Mouse (Mus musculus): Measurements from ENCODE around the gene Poc5. TPM values are rescaled to one million over a fixed set of nuclear protein-coding genes. Genes with fewer than 3 reads are reported as not detected.

Gene Poc5
- 10 to 100 TPM; 30.4 to 36.2 TPM for total RNA-seq (2021)

- peak; percentile 97 to 100 for DNase-seq (ENCODE audit: low spot score in 2 of 2)
- intact Hi-C loops (cut with DNase I): loop anchor here (2.0 kb wide), 1 partner anchor 257 kb away; no protein-coding TSS in a partner anchor
Measured at GRCm38 (mm10) chr13:96388042-96388888, at the start of gene Poc5. Gene Poc5 (plus strand): TSS chr13:96388294.

- no peak for DNase-seq (ENCODE audit: low spot score in 2 of 2)
- intact Hi-C loops (cut with DNase I): no loop called here
Measured at GRCm38 (mm10) chr13:96341461-96341860, 46.6 kb upstream of the Poc5 start.

- intact Hi-C loops (cut with DNase I): no loop called here
- no peak for DNase-seq (ENCODE audit: low spot score in 2 of 2)
Measured at GRCm38 (mm10) chr13:96344778-96345177, 43.3 kb upstream of the Poc5 start.

- intact Hi-C loops (cut with DNase I): no loop called here
- no peak for DNase-seq (ENCODE audit: low spot score in 2 of 2)
Measured at GRCm38 (mm10) chr13:96346581-96346980, 41.5 kb upstream of the Poc5 start.

GRCm38 (mm10) chr13:96350207-96350606 lies 37.9 kb upstream of the Poc5 start:
- intact Hi-C loops (cut with DNase I): no loop called here
- DNase-seq (ENCODE audit: low spot score in 2 of 2): no peak

GRCm38 (mm10) chr13:96351264-96351663 lies 36.8 kb upstream of the Poc5 start:
- intact Hi-C loops (cut with DNase I): no loop called here
- DNase-seq (ENCODE audit: low spot score in 2 of 2): no peak

- intact Hi-C loops (cut with DNase I): loop anchor here (10.0 kb wide), 2 partner anchors 201 to 341 kb away; no protein-coding TSS in a partner anchor
Measured at GRCm38 (mm10) chr13:96375519-96375918, 12.6 kb upstream of the Poc5 start.

GRCm38 (mm10) chr13:96376871-96377270 lies 11.2 kb upstream of the Poc5 start:
- no peak for DNase-seq (ENCODE audit: low spot score in 2 of 2)
- intact Hi-C loops (cut with DNase I): loop anchor here (10.0 kb wide), 2 partner anchors 202 to 342 kb away; no protein-coding TSS in a partner anchor

More at GRCm38 (mm10) chr13:96375519-96375918, 12.6 kb upstream of the Poc5 start:
- DNase-seq (ENCODE audit: low spot score in 2 of 2): no peak

GRCm38 (mm10) chr13:96377883-96378282 lies 10.2 kb upstream of the Poc5 start:
- intact Hi-C loops (cut with DNase I): loop anchor here (10.0 kb wide), 2 partner anchors 203 to 343 kb away; no protein-coding TSS in a partner anchor
- DNase-seq (ENCODE audit: low spot score in 2 of 2): no peak

- intact Hi-C loops (cut with DNase I): loop anchor here (2.0 kb wide), 1 partner anchor 258 kb away; no protein-coding TSS in a partner anchor
- no peak for DNase-seq (ENCODE audit: low spot score in 2 of 2)
Measured at GRCm38 (mm10) chr13:96389301-96389700, 1.2 kb downstream of the Poc5 start.

- DNase-seq (ENCODE audit: low spot score in 2 of 2): no peak
- intact Hi-C loops (cut with DNase I): no loop called here
Measured at GRCm38 (mm10) chr13:96401251-96401650, 13.2 kb downstream of the Poc5 start.

GRCm38 (mm10) chr13:96405518-96405917 lies 17.4 kb downstream of the Poc5 start:
- no peak for DNase-seq (ENCODE audit: low spot score in 2 of 2)
- intact Hi-C loops (cut with DNase I): no loop called here

GRCm38 (mm10) chr13:96407040-96407439 lies 18.9 kb downstream of the Poc5 start:
- peak in 1 of 2 experiments; percentile 26 for DNase-seq (ENCODE audit: low spot score in 2 of 2)

GRCm38 (mm10) chr13:96408786-96409185 lies 20.7 kb downstream of the Poc5 start:
- intact Hi-C loops (cut with DNase I): no loop called here
- DNase-seq (ENCODE audit: low spot score in 2 of 2): no peak

More at GRCm38 (mm10) chr13:96407040-96407439, 18.9 kb downstream of the Poc5 start:
- intact Hi-C loops (cut with DNase I): no loop called here

- DNase-seq (ENCODE audit: low spot score in 2 of 2): no peak
- intact Hi-C loops (cut with DNase I): no loop called here
Measured at GRCm38 (mm10) chr13:96414384-96414783, 26.3 kb downstream of the Poc5 start.

- intact Hi-C loops (cut with DNase I): no loop called here
- no peak for DNase-seq (ENCODE audit: low spot score in 2 of 2)
Measured at GRCm38 (mm10) chr13:96416380-96416779, 28.3 kb downstream of the Poc5 start.

- no peak for DNase-seq (ENCODE audit: low spot score in 2 of 2)
Measured at GRCm38 (mm10) chr13:96417261-96417813, 29.2 kb downstream of the Poc5 start.

GRCm38 (mm10) chr13:96418487-96418886 lies 30.4 kb downstream of the Poc5 start:
- intact Hi-C loops (cut with DNase I): no loop called here

More at GRCm38 (mm10) chr13:96417261-96417813, 29.2 kb downstream of the Poc5 start:
- intact Hi-C loops (cut with DNase I): no loop called here

GRCm38 (mm10) chr13:96421230-96421629 lies 33.1 kb downstream of the Poc5 start:
- intact Hi-C loops (cut with DNase I): no loop called here
- DNase-seq (ENCODE audit: low spot score in 2 of 2): no peak

More at GRCm38 (mm10) chr13:96418487-96418886, 30.4 kb downstream of the Poc5 start:
- DNase-seq (ENCODE audit: low spot score in 2 of 2): no peak

- no peak for DNase-seq (ENCODE audit: low spot score in 2 of 2)
- intact Hi-C loops (cut with DNase I): no loop called here
Measured at GRCm38 (mm10) chr13:96424496-96425274, 36.6 kb downstream of the Poc5 start.

Data from left cerebral cortex, postnatal 36 days (tissue).